ENCODE assay signal across 9 mouse cellular contexts in the genomic region with DNA sequence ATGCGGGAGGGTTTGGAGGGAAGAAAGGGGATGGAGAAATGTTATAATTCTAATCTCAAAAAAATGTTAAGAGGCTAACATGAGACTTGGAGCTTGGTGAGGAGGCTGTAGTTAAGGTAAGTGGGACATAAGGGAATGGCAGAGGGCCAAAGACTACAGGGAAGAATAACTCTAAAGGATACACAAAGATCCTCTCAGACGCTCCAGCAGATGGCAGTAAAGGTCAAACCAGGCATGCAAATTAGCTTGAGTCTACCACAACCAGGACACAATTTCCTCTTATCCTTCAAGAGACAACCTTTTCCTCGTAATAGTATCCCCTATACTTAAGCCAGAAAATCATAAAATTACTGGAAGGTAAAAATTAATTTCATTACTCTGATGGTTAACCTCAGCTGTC.
DNase-seq lines count a peak whose midpoint lies in the region; ATAC-seq lines count a peak whose summit lies in the region.
"Had no signal": no experiment of that assay in that cellular context is flagged by ENCODE, and none has a peak within 500 bp of the region (broad histone marks: within the 10 kb centered on the region; RNA-seq: fewer than 3 reads in every experiment).

No protein-coding gene starts in this region.

- no peaks in the 10 kb centered on the region for H3K4me1 ChIP-seq in forebrain, embryonic 10.5 days
- H3K4me1 ChIP-seq: lung, embryonic 15.5 days had no signal

- 85% methylated on average over 3 of the region's 3 CpGs for WGBS in forebrain, embryonic 10.5 days

- H3K36me3 ChIP-seq in forebrain, embryonic 10.5 days (replicated peaks): no peaks in the 10 kb centered on the region
- H3K36me3 ChIP-seq: lung, embryonic 15.5 days had no signal

- no peak overlapping the region for H3K4me3 ChIP-seq in forebrain, embryonic 10.5 days
- H3K4me3 ChIP-seq: lung, embryonic 15.5 days had no signal

- no peak overlapping the region for H3K27ac ChIP-seq in forebrain, embryonic 10.5 days
- H3K27ac ChIP-seq: lung, embryonic 15.5 days had no signal

- no peaks in the 10 kb centered on the region for H3K9me3 ChIP-seq in forebrain, embryonic 10.5 days
- H3K9me3 ChIP-seq: lung, embryonic 15.5 days had no signal

- DNase-seq in cerebellum, adult 11 months: peak; percentile 36
- peak; percentile 6 for DNase-seq in ovary, postnatal 36 days (ENCODE audit: low spot score)
- DNase-seq in ovary, postnatal 10 days (ENCODE audit: low spot score): no peak
- DNase-seq in cerebellum, postnatal 14 days: peak; percentile 64 to 75
- DNase-seq in kidney, postnatal 14 days: peak; percentile 40
- DNase-seq in forebrain, embryonic 10.5 days (ENCODE audit: extremely low spot score, low spot score): no peak

- H3K27me3 ChIP-seq in forebrain, embryonic 10.5 days (ENCODE audit: poor library complexity, severe bottlenecking): no peaks in the 10 kb centered on the region
- H3K27me3 ChIP-seq: lung, embryonic 15.5 days had no signal

- no peak; the same call in 1 of the 2 replicates for ATAC-seq in cerebellum, adult (ENCODE audit: insufficient number of reproducible peaks, low FRiP score, low TSS enrichment)
- ATAC-seq in megakaryocyte, adult 5-6 weeks (ENCODE audit: poor library complexity, severe bottlenecking): 0 out of 2 replicates have a peak, but pooled peaks have one; percentile 38

Comparison
In these comparisons a context has a peak if more than half of its experiments do, and no peak if none do; other contexts are left out.
1. DNase-seq: peak in cerebellum, adult 11 months (single experiment), ovary, postnatal 36 days (single experiment), cerebellum, postnatal 14 days (2 of 2) and kidney, postnatal 14 days (single experiment); none in ovary, postnatal 10 days (single experiment) and forebrain, embryonic 10.5 days (single experiment).